Mouse (Mus musculus): Measurements from ENCODE around the gene Clk1.
"Not testable (repeated sequence)": the region's sequence is repeated elsewhere in the genome, so short reads cannot be mapped to it uniquely, and the experiment has no call there.

The Clk1 gene

GRCm38 (mm10) chr1:58408141-58408540 is 15.7 kb downstream of the Clk1 start:
- peak; percentile 19 for DNase-seq (ENCODE audit: low read depth, low spot score)

GRCm38 (mm10) chr1:58407321-58407720 is 16.5 kb downstream of the Clk1 start:
- DNase-seq (ENCODE audit: low read depth, low spot score) = no peak

GRCm38 (mm10) chr1:58403745-58404144 is 20.1 kb downstream of the Clk1 start:
- DNase-seq (ENCODE audit: low read depth, low spot score) = no peak

GRCm38 (mm10) chr1:58401396-58401795 is 22.5 kb downstream of the Clk1 start:
- DNase-seq (ENCODE audit: low read depth, low spot score) = no peak

DNA sequence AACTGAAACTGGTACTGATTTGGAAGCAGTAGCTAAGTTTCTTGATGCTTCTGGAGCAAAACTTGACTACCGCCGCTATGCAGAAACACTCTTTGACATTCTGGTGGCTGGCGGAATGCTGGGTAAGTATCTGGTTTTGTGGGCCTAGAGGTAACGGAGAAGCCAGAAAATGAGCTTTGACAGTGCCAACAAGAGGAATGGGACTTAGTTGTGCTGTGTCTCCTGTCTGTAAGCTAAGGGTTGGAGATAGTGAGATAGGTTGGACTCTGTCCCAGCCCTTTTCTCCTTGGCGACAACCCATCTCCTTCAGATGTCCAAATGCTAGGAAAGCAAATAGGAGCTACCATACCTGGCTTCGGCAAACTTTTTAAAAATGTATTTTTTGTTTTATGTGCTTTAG is 26.1 kb downstream of the Clk1 start:
- DNase-seq (ENCODE audit: low read depth, low spot score) = no peak

- no peak for DNase-seq (ENCODE audit: low read depth, low spot score)
These were observed 27.7 kb downstream of the Clk1 start for GRCm38 (mm10) chr1:58396179-58396578.

GRCm38 (mm10) chr1:58395341-58395740 is 28.5 kb downstream of the Clk1 start:
- DNase-seq (ENCODE audit: low read depth, low spot score) = peak; percentile 31

GRCm38 (mm10) chr1:58393284-58394195 is 30.3 kb downstream of the Clk1 start:
- DNase-seq (ENCODE audit: low read depth, low spot score) = peak; percentile 72

GRCm38 (mm10) chr1:58392652-58393283 is 31.1 kb downstream of the Clk1 start, which contains the start of gene Bzw1:
Bzw1 (plus strand) TSS chr1:58392898.
- DNase-seq (ENCODE audit: low read depth, low spot score) = peak; percentile 98

DNA sequence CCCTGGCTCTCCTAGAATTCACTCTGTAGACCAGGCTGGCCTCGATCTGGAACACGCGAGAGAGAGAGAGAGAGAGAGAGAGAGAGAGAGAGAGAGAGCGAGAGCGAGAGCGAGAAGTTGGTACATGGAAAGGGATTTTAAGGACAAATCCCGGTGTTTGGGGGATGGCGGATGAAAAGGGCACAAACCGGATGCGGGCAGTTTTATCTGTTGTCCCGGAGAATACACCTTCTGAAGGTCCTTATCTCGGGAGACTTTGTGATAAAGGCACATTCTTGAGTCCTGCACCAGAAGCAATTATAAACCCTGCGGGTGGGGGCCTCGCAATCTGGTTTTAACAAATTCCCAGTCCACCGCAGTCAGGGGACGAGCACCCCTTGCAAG is 31.6 kb downstream of the Clk1 start:
- DNase-seq (ENCODE audit: low read depth, low spot score) = no peak

DNA sequence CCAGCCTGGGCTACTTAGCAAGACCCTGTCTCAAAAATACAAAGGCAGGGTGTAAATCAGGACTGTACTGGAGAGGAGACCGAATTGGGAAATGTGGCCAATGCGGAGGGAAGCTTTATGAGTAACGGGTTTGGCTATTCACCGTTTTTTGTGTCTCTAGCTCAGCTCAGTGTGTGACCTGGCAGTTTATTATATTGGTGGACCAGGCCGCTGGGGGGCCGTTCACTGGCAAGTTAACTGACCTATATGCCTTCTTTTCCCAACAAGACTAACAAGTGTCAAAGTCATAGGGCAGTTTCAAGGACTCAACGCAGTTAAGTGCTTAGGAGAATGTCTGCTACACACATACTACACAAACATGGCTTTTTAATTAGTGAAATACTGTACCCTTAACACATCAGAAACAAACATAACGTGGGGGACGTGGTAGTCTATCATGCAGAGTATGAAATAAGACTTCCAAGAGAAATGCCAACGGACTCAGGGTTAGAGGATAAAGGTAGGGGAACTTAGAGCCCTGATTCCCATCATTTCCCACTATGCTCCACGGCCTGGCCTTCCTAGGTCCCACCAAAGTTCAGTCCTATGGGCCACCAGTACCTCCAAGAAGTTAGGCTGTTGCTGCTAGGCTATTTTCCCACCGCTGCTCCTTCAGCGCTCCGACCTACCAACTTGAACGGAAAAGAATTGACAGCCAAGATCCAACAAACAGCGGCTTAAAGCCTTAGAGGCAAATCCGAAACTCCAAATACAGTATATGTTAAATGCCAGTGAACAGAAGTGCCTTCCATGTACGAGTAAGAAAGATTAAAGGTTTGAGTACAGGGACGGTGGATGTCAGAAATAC is 32.2 kb downstream of the Clk1 start:
- no peak for DNase-seq (ENCODE audit: low read depth, low spot score)

DNA sequence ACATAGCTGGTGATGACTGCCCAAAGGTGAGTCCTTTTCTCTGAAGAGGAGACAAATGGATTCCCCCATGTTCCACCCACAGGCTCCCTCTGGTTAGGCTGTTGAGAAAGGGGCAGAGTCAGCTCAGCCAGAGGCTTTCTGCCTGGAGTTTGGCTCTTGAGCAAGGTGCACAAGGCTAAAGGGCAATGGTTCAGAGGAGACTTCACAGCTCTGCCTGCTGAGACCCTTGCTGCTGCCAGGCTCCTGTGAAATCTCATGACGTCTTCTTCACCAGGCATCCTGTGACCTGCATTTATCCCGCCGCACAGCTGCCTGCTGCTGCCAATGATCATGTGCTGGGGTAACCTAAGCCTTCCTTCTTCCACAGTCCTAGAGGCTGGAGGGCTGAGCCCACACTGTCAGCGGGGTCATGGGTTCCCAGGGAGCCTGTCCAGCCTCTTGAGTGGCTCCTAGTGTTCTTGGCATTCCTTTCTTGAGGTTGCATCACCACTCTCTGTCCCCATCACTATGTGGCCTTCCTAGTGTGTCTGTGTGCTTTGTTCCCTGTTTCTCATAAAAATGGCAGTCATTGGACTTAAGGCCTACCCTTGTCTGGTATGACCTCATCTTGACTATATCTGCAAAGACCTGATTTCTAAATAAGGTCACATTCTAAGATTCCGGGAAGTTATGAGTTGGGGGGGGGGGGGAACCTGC is 41.1 kb downstream of the Clk1 start:
- DNase-seq (ENCODE audit: low read depth, low spot score) = no peak

DNA sequence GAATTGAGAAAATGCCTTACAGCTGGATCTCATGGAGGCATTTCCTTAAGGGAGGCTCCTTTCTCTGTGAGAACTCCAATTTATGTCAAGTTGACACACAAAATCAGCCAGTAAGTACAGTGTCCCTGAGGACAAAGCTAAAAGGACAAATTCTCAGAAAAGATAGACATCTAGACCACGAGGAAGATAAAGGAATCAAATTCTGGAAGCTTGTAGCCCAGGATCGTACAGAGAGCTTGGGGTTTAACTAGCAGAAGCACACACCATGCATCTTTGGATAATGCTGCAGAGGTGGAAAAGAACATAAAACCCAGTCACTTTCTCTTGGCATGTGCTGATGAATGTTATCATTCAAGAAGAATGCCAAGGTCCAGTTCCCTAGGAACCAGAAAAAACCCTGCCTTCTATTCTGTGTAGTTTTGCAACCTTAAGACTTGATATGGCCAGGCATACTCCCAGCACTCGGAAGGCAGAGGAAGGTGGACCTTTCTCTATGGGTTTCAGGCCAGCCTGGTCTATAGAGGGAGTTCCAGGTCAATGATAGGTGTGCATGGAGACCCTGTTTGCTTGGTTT is 48.2 kb downstream of the Clk1 start:
- DNase-seq (ENCODE audit: low read depth, low spot score) = no peak

- not testable (repeated sequence) for DNase-seq (ENCODE audit: low read depth, low spot score)
These were observed 49.6 kb downstream of the Clk1 start for GRCm38 (mm10) chr1:58374266-58374665.

DNA sequence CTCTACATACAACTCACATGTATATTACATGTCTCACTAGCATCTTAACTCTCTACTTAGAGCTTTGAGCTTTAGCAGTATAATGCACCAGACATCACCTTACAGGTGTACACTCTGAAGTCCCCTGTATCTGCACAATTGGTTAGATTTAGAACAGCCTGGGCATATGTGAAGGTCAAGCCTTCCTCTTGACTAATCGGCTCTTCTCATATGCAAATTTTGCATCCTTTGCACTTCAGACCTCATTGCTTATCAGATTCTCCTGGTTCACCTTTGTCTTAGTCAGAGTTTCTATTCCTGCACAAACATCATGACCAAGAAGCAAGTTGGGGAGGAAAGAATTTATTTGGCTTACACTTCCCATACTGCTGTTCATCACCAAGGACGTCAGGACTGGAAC is 54.1 kb downstream of the Clk1 start:
- no peak for DNase-seq (ENCODE audit: low read depth, low spot score)

DNA sequence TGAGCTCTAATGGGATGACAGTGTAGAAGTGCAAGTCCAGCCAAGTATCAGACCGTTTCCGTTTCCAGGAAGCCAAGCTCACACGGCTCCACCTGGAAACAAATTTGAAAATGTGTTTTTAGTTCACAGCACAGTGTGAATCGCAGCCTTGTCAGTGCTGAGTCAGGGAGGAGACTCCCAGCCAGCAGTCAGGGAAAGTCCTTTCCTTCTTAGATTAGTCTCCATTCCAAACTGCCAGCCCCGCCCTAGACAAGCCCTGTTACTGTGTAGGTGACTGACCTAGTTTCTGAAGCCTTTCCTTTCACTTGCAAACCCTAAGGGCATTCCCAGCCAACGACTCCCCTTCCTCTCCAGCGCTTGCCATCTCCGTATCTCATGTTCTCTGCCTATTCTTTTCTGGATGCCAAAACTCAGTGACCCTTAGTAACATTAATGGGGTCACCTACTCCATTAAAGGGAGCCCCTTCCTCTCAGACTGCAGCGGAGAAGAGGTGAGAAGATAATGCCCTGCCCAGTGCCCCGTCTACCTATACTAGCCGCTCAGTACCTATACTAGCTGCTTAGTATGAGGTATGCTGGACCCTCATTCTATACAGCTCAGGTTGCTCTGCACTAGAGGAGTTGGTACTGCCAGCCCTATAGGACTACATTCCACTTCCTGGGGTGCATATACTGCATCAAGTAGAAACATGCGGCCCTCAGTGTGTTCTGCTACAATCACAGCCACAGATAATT is 57.0 kb downstream of the Clk1 start:
- DNase-seq (ENCODE audit: low read depth, low spot score) = no peak

DNA sequence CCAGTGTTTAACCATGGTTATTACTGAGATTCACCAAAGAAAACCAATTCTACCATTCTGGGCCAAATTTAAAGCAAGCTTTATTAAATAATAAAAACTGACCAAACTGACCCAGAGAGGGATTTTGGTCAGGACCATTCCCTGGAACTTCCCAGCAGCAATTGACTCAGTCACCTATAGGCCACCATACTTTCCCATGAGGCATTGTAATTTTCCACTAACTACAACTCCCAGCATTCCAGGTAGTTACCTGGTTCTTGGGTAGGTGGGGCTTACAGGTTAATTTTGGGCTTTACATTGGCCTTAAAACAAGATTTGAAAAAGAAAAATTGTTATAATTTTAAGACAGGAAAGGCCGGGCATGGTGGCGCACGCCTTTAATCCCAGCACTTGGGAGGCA is 58.0 kb downstream of the Clk1 start:
- DNase-seq (ENCODE audit: low read depth, low spot score) = no peak

DNA sequence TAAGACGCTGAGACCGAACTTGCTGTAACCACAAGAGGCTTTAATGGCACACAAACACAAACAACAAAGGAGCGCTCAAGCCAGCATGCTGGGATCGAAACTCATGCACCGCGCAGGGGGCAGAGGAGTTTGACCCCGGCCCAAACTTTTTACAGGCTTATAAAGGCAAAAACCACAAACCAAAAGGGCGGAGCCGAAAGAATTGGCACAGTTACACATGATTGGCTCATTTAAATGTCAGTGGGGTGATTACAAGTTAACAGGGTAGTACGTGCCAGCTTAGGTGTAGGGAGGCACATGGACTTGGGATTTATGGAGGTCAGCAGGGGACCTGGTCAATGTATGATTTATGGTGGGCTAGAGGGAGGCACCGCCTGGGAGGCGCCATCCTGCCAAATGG is 59.3 kb downstream of the Clk1 start:
- DNase-seq (ENCODE audit: low read depth, low spot score) = no peak

GRCm38 (mm10) chr1:58362296-58362695 is 61.6 kb downstream of the Clk1 start:
- DNase-seq (ENCODE audit: low read depth, low spot score) = no peak
